Mouse (Mus musculus) forebrain, embryonic 12.5 days (tissue): ENCODE results near the gene Bcr. TPM values are rescaled to one million over a fixed set of nuclear protein-coding genes. Genes with fewer than 3 reads are reported as not detected.

ENCODE experiments used
- ATAC-seq: fragments of 200-750 bp; cut with Nextera tagmentation; 2 replicates; pipeline ENCODE4 v1.8.0; 2017; ENCODE audit warnings: moderate TSS enrichment; ENCODE audit not compliant: low FRiP score
- H3K27ac ChIP-seq: fragments of 300-500 bp; sonication (generic); 2 replicates; pipeline ENCODE4 v1.5.1; 2016; ENCODE audit warnings: mild to moderate bottlenecking
- H3K27me3 ChIP-seq: fragments of 300-500 bp; sonication (generic); 2 replicates; pipeline ENCODE4 v1.6.1; 2016; ENCODE audit warnings: mild to moderate bottlenecking
- H3K36me3 ChIP-seq: fragments of 300-500 bp; sonication (generic); replicated peaks from 2 replicates; pipeline ENCODE4 v1.6.1; 2016; ENCODE audit warnings: mild to moderate bottlenecking
- H3K4me1 ChIP-seq: fragments of 300-500 bp; sonication (generic); 2 replicates; pipeline ENCODE4 v1.6.1; 2016
- H3K4me2 ChIP-seq: fragments of 300-500 bp; sonication (generic); 2 replicates; pipeline ENCODE4 v1.6.1; 2016; ENCODE audit warnings: mild to moderate bottlenecking, moderate library complexity
- H3K4me3 ChIP-seq: fragments of 300-500 bp; sonication (generic); replicated peaks from 2 replicates; pipeline ENCODE4 v1.5.1; 2016; ENCODE audit warnings: mild to moderate bottlenecking
- H3K9ac ChIP-seq: fragments of 300-500 bp; sonication (generic); 2 replicates; pipeline ENCODE4 v1.6.1; 2016; ENCODE audit warnings: mild to moderate bottlenecking
- H3K9me3 ChIP-seq: fragments of 300-500 bp; sonication (generic); 2 replicates; pipeline ENCODE4 v1.6.1; 2016
- WGBS: fragments of 180-500 bp; shearing (Covaris S2); methylation state at CpG from one replicate; pipeline ENCODE4 v1.1.7; 2016; 5-methylcytosine and 5-hydroxymethylcytosine counted together
- polyA plus RNA-seq: library from polyadenylated mRNA; unstranded; fragments of >200 nt; fragmentation: Nextera tagmentation; extraction: Ambion mirVana; gene quantifications from 2 replicates; pipeline ENCODE4 v1.2.1, GENCODE M21; 2016

Gene Bcr
- polyA plus RNA-seq, 1 experiment from 2014 or later = 11.5 TPM

- ATAC-seq = no peak
- Histone ChIP-seq H3K4me1 (peaks cover 60% of the 10 kb centered on the region), H3K4me2 (peak overlapping the region; percentile 85), H3K27me3 (peaks cover 11% of the 10 kb centered on the region; the same call in 1 of the 2 replicates), H3K9me3 (no peaks in the 10 kb centered on the region), H3K36me3 (no peaks in the 10 kb centered on the region), H3K27ac (no peak overlapping the region), H3K4me3 (no peak overlapping the region), H3K9ac (no peak overlapping the region)
- WGBS = 9% methylated on average over 9 of the region's 9 CpGs
Measured at GRCm38 (mm10) chr10:75058761-75059395, 1.5 kb upstream of the Bcr start.

DNA sequence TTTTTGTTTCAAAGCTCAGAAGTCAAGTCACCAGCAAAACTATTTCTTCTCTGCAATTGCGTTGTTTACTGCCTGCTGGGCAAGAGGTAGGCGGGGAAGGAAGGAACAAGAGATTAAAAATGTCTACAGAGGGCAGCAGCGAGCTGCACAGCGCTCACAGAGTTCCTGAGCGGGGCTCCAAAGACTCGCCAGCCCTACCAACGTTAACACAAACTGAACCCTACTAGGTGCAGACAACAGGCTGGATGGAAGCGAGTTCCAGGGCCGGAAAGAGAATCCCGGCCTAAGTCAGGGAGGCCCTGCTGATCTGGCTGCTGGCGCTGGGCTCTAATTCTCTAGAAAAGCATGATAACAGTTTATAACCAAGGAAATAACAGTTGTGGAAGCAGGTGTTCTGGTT lies 996 bp upstream of the Bcr start:
- Histone ChIP-seq H3K9ac (no peak overlapping the region), H3K27me3 (peaks cover 11% of the 10 kb centered on the region; the same call in 1 of the 2 replicates), H3K9me3 (no peaks in the 10 kb centered on the region), H3K27ac (no peak overlapping the region), H3K4me2 (peak overlapping the region; percentile 85), H3K36me3 (0 out of 2 replicates have a peak, but pooled peaks cover 3% of the 10 kb centered on the region), H3K4me3 (peak overlapping the region; percentile 89), H3K4me1 (peaks cover 65% of the 10 kb centered on the region)
- 1% methylated on average over 11 of the region's 11 CpGs for WGBS
- 0 out of 2 replicates have a peak, but pooled peaks have one; percentile 21 for ATAC-seq

- ATAC-seq = peak; percentile 51; the same call in 1 of the 2 replicates
- H3K27ac ChIP-seq = peak overlapping the region; percentile 81
- under 1% methylated on average over 44 of the region's 48 CpGs for WGBS
Measured at GRCm38 (mm10) chr10:75060843-75061235, 447 bp downstream of the Bcr start.

GRCm38 (mm10) chr10:75061341-75062188 lies 1.2 kb downstream of the Bcr start:
- Histone ChIP-seq H3K9ac (peak overlapping the region; percentile 89), H3K27me3 (peaks cover 11% of the 10 kb centered on the region; the same call in 1 of the 2 replicates), H3K4me3 (peak overlapping the region; percentile 89), H3K27ac (no peak overlapping the region), H3K9me3 (no peaks in the 10 kb centered on the region), H3K4me1 (peaks cover 74% of the 10 kb centered on the region), H3K4me2 (peak overlapping the region; percentile 85), H3K36me3 (peaks cover 18% of the 10 kb centered on the region; the same call in 1 of the 2 replicates)
- ATAC-seq = no peak
- 2% methylated on average over 63 of the region's 71 CpGs for WGBS

More at GRCm38 (mm10) chr10:75060843-75061235, 447 bp downstream of the Bcr start:
- peak overlapping the region; percentile 85 for H3K4me2 ChIP-seq
- peak overlapping the region; percentile 89 for H3K4me3 ChIP-seq
- peak overlapping the region; percentile 89 for H3K9ac ChIP-seq
- H3K36me3 ChIP-seq = peaks cover 15% of the 10 kb centered on the region; the same call in 1 of the 2 replicates
- H3K27me3 ChIP-seq = peaks cover 11% of the 10 kb centered on the region; the same call in 1 of the 2 replicates
- peaks cover 78% of the 10 kb centered on the region for H3K4me1 ChIP-seq
- no peaks in the 10 kb centered on the region for H3K9me3 ChIP-seq

- H3K27ac ChIP-seq = no peak overlapping the region
- H3K9me3 ChIP-seq = no peaks in the 10 kb centered on the region
- peaks cover 11% of the 10 kb centered on the region; the same call in 1 of the 2 replicates for H3K27me3 ChIP-seq
- H3K4me2 ChIP-seq = peak overlapping the region; percentile 85
- H3K4me1 ChIP-seq = peaks cover 73% of the 10 kb centered on the region
- H3K9ac ChIP-seq = peak overlapping the region; percentile 89
- H3K4me3 ChIP-seq = peak overlapping the region; percentile 89
- 8% methylated on average over 6 of the region's 6 CpGs for WGBS
- H3K36me3 ChIP-seq = peaks cover 18% of the 10 kb centered on the region; the same call in 1 of the 2 replicates
- ATAC-seq = no peak
Measured at GRCm38 (mm10) chr10:75062189-75062561, 1.8 kb downstream of the Bcr start.

DNA sequence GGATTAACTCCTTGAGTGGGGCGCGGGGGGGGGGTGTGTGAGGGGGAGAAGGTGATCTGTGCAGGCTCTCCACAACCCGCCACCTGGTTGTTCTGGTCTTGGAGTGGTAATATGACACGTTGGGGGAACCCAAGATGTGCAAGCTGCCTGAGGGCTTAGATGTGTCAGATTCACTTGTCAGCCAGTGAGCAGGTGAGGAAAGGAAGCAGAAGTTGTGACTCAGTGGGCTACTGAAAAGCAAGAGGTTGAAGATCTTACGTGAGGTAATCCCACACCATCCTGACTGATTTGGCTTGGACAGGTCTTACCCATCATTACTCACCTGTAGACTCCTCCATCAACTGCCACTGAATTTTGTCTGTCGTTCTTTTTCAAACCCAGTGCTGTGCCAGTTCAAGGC lies 2.2 kb downstream of the Bcr start:
- H3K9ac ChIP-seq = peak overlapping the region; percentile 89
- no peak overlapping the region for H3K27ac ChIP-seq
- peaks cover 11% of the 10 kb centered on the region; the same call in 1 of the 2 replicates for H3K27me3 ChIP-seq
- peak overlapping the region; percentile 89 for H3K4me3 ChIP-seq
- H3K4me1 ChIP-seq = peaks cover 77% of the 10 kb centered on the region
- H3K4me2 ChIP-seq = peak overlapping the region; percentile 85
- peaks cover 18% of the 10 kb centered on the region; the same call in 1 of the 2 replicates for H3K36me3 ChIP-seq
- WGBS = 46% methylated on average over 6 of the region's 6 CpGs
- H3K9me3 ChIP-seq = no peaks in the 10 kb centered on the region
- no peak for ATAC-seq

- peak overlapping the region; percentile 89 for H3K4me3 ChIP-seq
- H3K4me2 ChIP-seq = peak overlapping the region; percentile 85
- H3K36me3 ChIP-seq = peaks cover 18% of the 10 kb centered on the region; the same call in 1 of the 2 replicates
- WGBS = 52% methylated on average over 12 of the region's 12 CpGs
- peaks cover 11% of the 10 kb centered on the region; the same call in 1 of the 2 replicates for H3K27me3 ChIP-seq
- no peak for ATAC-seq
- no peak overlapping the region for H3K27ac ChIP-seq
- H3K4me1 ChIP-seq = peaks cover 79% of the 10 kb centered on the region
- no peaks in the 10 kb centered on the region for H3K9me3 ChIP-seq
- peak overlapping the region; percentile 46; the same call in 1 of the 2 replicates for H3K9ac ChIP-seq
Measured at GRCm38 (mm10) chr10:75063301-75063965, 3.0 kb downstream of the Bcr start.

GRCm38 (mm10) chr10:75065691-75066090 lies 5.3 kb downstream of the Bcr start:
- H3K9ac ChIP-seq = no peak overlapping the region
- H3K4me2 ChIP-seq = no peak overlapping the region
- no peak overlapping the region for H3K27ac ChIP-seq
- no peak for ATAC-seq
- peaks cover 68% of the 10 kb centered on the region for H3K4me1 ChIP-seq
- peaks cover 11% of the 10 kb centered on the region; the same call in 1 of the 2 replicates for H3K27me3 ChIP-seq
- H3K36me3 ChIP-seq = peaks cover 18% of the 10 kb centered on the region; the same call in 1 of the 2 replicates
- no peaks in the 10 kb centered on the region for H3K9me3 ChIP-seq
- WGBS = 74% methylated on average over 6 of the region's 6 CpGs
- H3K4me3 ChIP-seq = no peak overlapping the region

GRCm38 (mm10) chr10:75067446-75067845 lies 7.1 kb downstream of the Bcr start:
- peaks cover 18% of the 10 kb centered on the region; the same call in 1 of the 2 replicates for H3K36me3 ChIP-seq
- no peak for ATAC-seq
- H3K27ac ChIP-seq = no peak overlapping the region
- no peak overlapping the region for H3K4me3 ChIP-seq
- no peaks in the 10 kb centered on the region for H3K9me3 ChIP-seq
- H3K4me1 ChIP-seq = peaks cover 62% of the 10 kb centered on the region
- no peaks in the 10 kb centered on the region for H3K27me3 ChIP-seq
- H3K9ac ChIP-seq = no peak overlapping the region
- no peak overlapping the region for H3K4me2 ChIP-seq

DNA sequence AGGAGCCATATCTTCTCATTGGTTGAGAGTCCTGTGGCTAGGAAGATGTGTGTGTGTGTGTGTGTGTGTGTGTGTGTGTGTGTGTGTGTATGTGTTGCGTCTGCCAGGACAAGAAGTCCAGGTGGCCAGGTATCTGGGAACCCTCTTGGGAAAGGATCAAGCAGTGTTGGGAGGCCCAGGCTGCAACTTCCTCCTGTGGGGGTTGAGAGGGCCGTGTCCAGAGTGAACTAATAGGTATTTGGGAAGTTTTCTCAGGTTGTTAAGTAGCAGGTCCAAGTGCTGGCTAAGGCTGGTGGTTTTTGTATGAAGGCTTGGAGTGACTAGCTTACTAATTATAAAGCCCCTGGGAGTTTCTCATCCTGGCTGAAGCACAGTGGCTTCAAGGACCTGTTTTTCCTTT lies 7.7 kb downstream of the Bcr start:
- Histone ChIP-seq H3K9me3 (no peaks in the 10 kb centered on the region), H3K4me1 (peaks cover 56% of the 10 kb centered on the region), H3K27ac (no peak overlapping the region), H3K4me3 (no peak overlapping the region), H3K4me2 (no peak overlapping the region), H3K9ac (no peak overlapping the region), H3K36me3 (peaks cover 18% of the 10 kb centered on the region; the same call in 1 of the 2 replicates), H3K27me3 (no peaks in the 10 kb centered on the region)
- ATAC-seq = no peak
- WGBS = 57% methylated on average over 2 of the region's 2 CpGs

DNA sequence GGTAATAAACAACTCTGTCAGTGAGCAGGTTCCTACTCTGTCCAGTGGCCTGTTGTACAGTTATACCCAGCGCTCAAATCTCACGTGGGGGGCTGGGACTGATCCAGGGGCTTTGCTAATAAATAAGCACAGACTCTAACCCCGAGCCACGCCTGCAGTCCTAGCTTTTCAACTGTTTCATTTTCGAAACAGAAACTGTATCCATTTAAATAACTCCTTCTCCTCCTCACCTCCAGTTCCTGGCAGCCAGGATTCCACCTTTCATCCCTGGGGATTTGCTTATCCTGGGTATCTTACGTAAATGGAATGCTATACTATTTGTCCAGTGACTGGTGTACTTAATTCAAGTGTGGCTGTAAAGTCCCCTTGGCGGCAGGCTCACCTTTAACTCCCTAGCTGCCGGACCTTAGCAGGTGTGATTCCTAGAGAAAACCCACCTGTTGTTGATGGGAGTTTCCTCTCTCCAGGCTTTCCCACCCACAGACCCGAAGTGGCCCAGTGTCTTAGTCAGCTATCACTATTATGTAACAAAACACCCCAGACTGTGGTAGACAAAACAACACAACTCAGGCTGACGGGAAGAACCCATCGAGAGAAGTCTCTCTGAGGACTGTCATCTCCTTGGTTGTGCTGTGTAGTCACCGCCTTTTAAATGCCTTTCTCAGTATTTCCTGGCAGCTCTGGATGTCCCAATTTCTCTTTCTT lies 8.4 kb downstream of the Bcr start:
- Histone ChIP-seq H3K27ac (no peak overlapping the region), H3K9ac (no peak overlapping the region), H3K9me3 (no peaks in the 10 kb centered on the region), H3K36me3 (peaks cover 18% of the 10 kb centered on the region; the same call in 1 of the 2 replicates), H3K4me1 (peaks cover 49% of the 10 kb centered on the region), H3K4me3 (no peak overlapping the region), H3K27me3 (no peaks in the 10 kb centered on the region), H3K4me2 (no peak overlapping the region)
- no peak for ATAC-seq
- WGBS = 66% methylated on average over 12 of the region's 12 CpGs
